Mouse (Mus musculus) embryonic facial prominence, embryonic 11.5 days (tissue): ENCODE results near the gene Fam240a. TPM values are rescaled to one million over a fixed set of nuclear protein-coding genes. Genes with fewer than 3 reads are reported as not detected.
A peak's percentile ranks its signal among the peaks of the same experiment; 100 is the strongest.

Source experiments
- ATAC-seq: fragments of 200-750 bp; cut with Nextera tagmentation; replicated peaks from 2 replicates; pipeline ENCODE4 v1.8.0; 2017; ENCODE audit warnings: low read depth; ENCODE audit not compliant: insufficient number of reproducible peaks, low FRiP score, low TSS enrichment
- DNase-seq: peaks from one replicate; pipeline ENCODE4 v3.0.0-alpha.2; 2015; ENCODE audit warnings: low spot score
- H3K27ac ChIP-seq: fragments of 300-500 bp; sonication (generic); replicated peaks from 2 replicates; pipeline ENCODE4 v1.5.1; 2014; ENCODE audit warnings: mild to moderate bottlenecking, low read depth, low read length, control low read depth
- H3K27me3 ChIP-seq: fragments of 300-500 bp; sonication (generic); 2 replicates; pipeline ENCODE4 v1.6.1; 2014; ENCODE audit warnings: mild to moderate bottlenecking, low read length, moderate library complexity, mixed read lengths; ENCODE audit not compliant: control insufficient read depth, insufficient read depth
- H3K36me3 ChIP-seq: fragments of 300-500 bp; sonication (generic); replicated peaks from 2 replicates; pipeline ENCODE4 v1.6.1; 2014; ENCODE audit warnings: low read depth, mild to moderate bottlenecking, low read length, moderate library complexity, mixed read lengths; ENCODE audit not compliant: control insufficient read depth, insufficient read depth
- H3K4me1 ChIP-seq: fragments of 300-500 bp; sonication (generic); 2 replicates; pipeline ENCODE4 v1.6.1; 2014; ENCODE audit warnings: low read length, mixed read lengths; ENCODE audit not compliant: control insufficient read depth, insufficient read depth
- H3K4me2 ChIP-seq: fragments of 300-500 bp; sonication (generic); 2 replicates; pipeline ENCODE4 v1.6.1; 2014; ENCODE audit warnings: low read depth, mild to moderate bottlenecking, control low read depth, low read length, moderate library complexity
- H3K4me3 ChIP-seq: fragments of 300-500 bp; sonication (generic); 2 replicates; pipeline ENCODE4 v1.5.1; 2014; ENCODE audit warnings: low read depth, low read length, control low read depth
- H3K9ac ChIP-seq: fragments of 300-500 bp; sonication (generic); replicated peaks from 2 replicates; pipeline ENCODE4 v1.6.1; 2014; ENCODE audit warnings: mild to moderate bottlenecking, control low read depth, low read length
- H3K9me3 ChIP-seq: fragments of 300-500 bp; sonication (generic); replicated peaks from 2 replicates; pipeline ENCODE4 v1.6.1; 2016; ENCODE audit warnings: mild to moderate bottlenecking, low read length, inconsistent platforms, mixed read lengths; ENCODE audit not compliant: control insufficient read depth
- WGBS: fragments of 180-500 bp; shearing (Covaris S2); extraction: QIAGEN DNeasy Blood & Tissue Kit; methylation state at CpG from one replicate; pipeline ENCODE4 v1.1.7; 2014; 5-methylcytosine and 5-hydroxymethylcytosine counted together
- polyA plus RNA-seq: library from polyadenylated mRNA; unstranded; fragments of >200 nt; fragmentation: Nextera tagmentation; extraction: Ambion mirVana; gene quantifications from 2 replicates; pipeline ENCODE4 v1.2.1, GENCODE M21; 2014

Gene Fam240a
- polyA plus RNA-seq, 1 experiment from 2014 or later: not detected

- Histone ChIP-seq H3K27me3 (peaks cover 5% of the 10 kb centered on the region; the same call in 1 of the 2 replicates), H3K4me1 (no peaks in the 10 kb centered on the region), H3K9ac (no peak overlapping the region), H3K4me2 (no peak overlapping the region), H3K4me3 (no peak overlapping the region), H3K27ac (no peak overlapping the region), H3K36me3 (no peaks in the 10 kb centered on the region), H3K9me3 (no peaks in the 10 kb centered on the region)
- DNase-seq: no peak
- no peak for ATAC-seq
- 84% methylated on average over 6 of the region's 6 CpGs for WGBS
Observed at GRCm38 (mm10) chr9:110955962-110956361, 39.3 kb upstream of the Fam240a start.

- no peak overlapping the region for H3K9ac ChIP-seq
- no peak for DNase-seq
- no peaks in the 10 kb centered on the region for H3K4me1 ChIP-seq
- H3K36me3 ChIP-seq: no peaks in the 10 kb centered on the region
- no peak overlapping the region for H3K4me3 ChIP-seq
- no peaks in the 10 kb centered on the region for H3K9me3 ChIP-seq
- 45% methylated on average over 2 of the region's 2 CpGs for WGBS
- H3K4me2 ChIP-seq: no peak overlapping the region
- peaks cover 5% of the 10 kb centered on the region; the same call in 1 of the 2 replicates for H3K27me3 ChIP-seq
- no peak for ATAC-seq
- H3K27ac ChIP-seq: no peak overlapping the region
Observed at GRCm38 (mm10) chr9:110954681-110955445, 38.2 kb upstream of the Fam240a start.

GRCm38 (mm10) chr9:110953550-110954461, 37.1 kb upstream of the Fam240a start:
- ATAC-seq: peak; percentile 68

GRCm38 (mm10) chr9:110952931-110953549, 36.4 kb upstream of the Fam240a start:
- H3K4me3 ChIP-seq: peak overlapping the region; percentile 44
- H3K9ac ChIP-seq: no peak overlapping the region
- peak overlapping the region; percentile 91 for H3K4me2 ChIP-seq
- DNase-seq (no peak), ATAC-seq (no peak)
- no peaks in the 10 kb centered on the region for H3K36me3 ChIP-seq
- 47% methylated on average over 5 of the region's 5 CpGs for WGBS
- H3K9me3 ChIP-seq: no peaks in the 10 kb centered on the region
- no peaks in the 10 kb centered on the region for H3K4me1 ChIP-seq
- no peak overlapping the region for H3K27ac ChIP-seq
- peaks cover 5% of the 10 kb centered on the region; the same call in 1 of the 2 replicates for H3K27me3 ChIP-seq

More at GRCm38 (mm10) chr9:110953550-110954461, 37.1 kb upstream of the Fam240a start:
- peak; percentile 88 for DNase-seq
- H3K27ac ChIP-seq: no peak overlapping the region
- H3K9ac ChIP-seq: peak overlapping the region; percentile 38
- H3K36me3 ChIP-seq: no peaks in the 10 kb centered on the region
- peak overlapping the region; percentile 44 for H3K4me3 ChIP-seq
- no peaks in the 10 kb centered on the region for H3K9me3 ChIP-seq
- peak overlapping the region; percentile 91 for H3K4me2 ChIP-seq
- no peaks in the 10 kb centered on the region for H3K4me1 ChIP-seq
- WGBS: 2% methylated on average over 44 of the region's 44 CpGs
- H3K27me3 ChIP-seq: peaks cover 5% of the 10 kb centered on the region; the same call in 1 of the 2 replicates

- no peak for ATAC-seq
- Histone ChIP-seq H3K4me2 (no peak overlapping the region), H3K27me3 (peaks cover 7% of the 10 kb centered on the region; the same call in 1 of the 2 replicates), H3K27ac (no peak overlapping the region), H3K9me3 (no peaks in the 10 kb centered on the region), H3K9ac (no peak overlapping the region), H3K36me3 (no peaks in the 10 kb centered on the region), H3K4me1 (no peaks in the 10 kb centered on the region), H3K4me3 (no peak overlapping the region)
- DNase-seq: no peak
- WGBS: 58% methylated on average over 6 of the region's 6 CpGs
Observed at GRCm38 (mm10) chr9:110952398-110952797, 35.7 kb upstream of the Fam240a start.

GRCm38 (mm10) chr9:110951866-110952265, 35.2 kb upstream of the Fam240a start:
- no peak overlapping the region for H3K27ac ChIP-seq
- no peak overlapping the region for H3K4me2 ChIP-seq
- H3K4me1 ChIP-seq: no peaks in the 10 kb centered on the region
- peaks cover 12% of the 10 kb centered on the region for H3K27me3 ChIP-seq
- DNase-seq (no peak), ATAC-seq (no peak)
- H3K9ac ChIP-seq: no peak overlapping the region
- H3K9me3 ChIP-seq: no peaks in the 10 kb centered on the region
- H3K4me3 ChIP-seq: no peak overlapping the region
- 91% methylated on average over 13 of the region's 13 CpGs for WGBS
- no peaks in the 10 kb centered on the region for H3K36me3 ChIP-seq

GRCm38 (mm10) chr9:110951397-110951796, 34.7 kb upstream of the Fam240a start, which contains the start of gene Lrrc2:
Gene Lrrc2 (plus strand): TSS chr9:110951545.
- Histone ChIP-seq H3K27me3 (peaks cover 17% of the 10 kb centered on the region), H3K4me3 (no peak within 1 kb of the TSS), H3K4me1 (peaks cover 2% of the 10 kb centered on the region; the same call in 1 of the 2 replicates), H3K4me2 (no peak within 1 kb of the TSS), H3K36me3 (no peaks in the 10 kb centered on the region), H3K9me3 (no peaks in the 10 kb centered on the region), H3K27ac (no peak within 1 kb of the TSS), H3K9ac (no peak within 1 kb of the TSS)
- WGBS: 84% methylated on average over 11 of the region's 11 CpGs
- ATAC-seq (no peak), DNase-seq (no peak)
